Mouse (Mus musculus): ENCODE data around the gene Gm11549. TPM values are rescaled to one million over a fixed set of nuclear protein-coding genes. Genes with fewer than 3 reads are reported as not detected.

Gene Gm11549
- polyA plus RNA-seq, 1 experiment = not detected

GRCm38 (mm10) chr3:36499418-36499817 is 22.2 kb downstream of the Gm11549 start:
- Histone ChIP-seq H3K27me3 (ENCODE audit: control insufficient read depth) (no peaks in the 10 kb centered on the region), H3K4me3 (replicated peaks) (no peak overlapping the region), H3K36me3 (ENCODE audit: control insufficient read depth) (no peaks in the 10 kb centered on the region), H3K9me3 (ENCODE audit: control insufficient read depth, low read length) (no peaks in the 10 kb centered on the region), H3K4me1 (ENCODE audit: control insufficient read depth) (no peaks in the 10 kb centered on the region)
- TF ChIP-seq TAL1 (IDR thresholded peaks at IDR 0.05; ENCODE audit: low read length) (no peak), GATA1 (IDR thresholded peaks at IDR 0.05; ENCODE audit: low read length) (no peak)

- Histone ChIP-seq H3K36me3 (ENCODE audit: control insufficient read depth) (no peaks in the 10 kb centered on the region), H3K4me1 (ENCODE audit: control insufficient read depth) (no peaks in the 10 kb centered on the region), H3K9me3 (ENCODE audit: control insufficient read depth, low read length) (no peaks in the 10 kb centered on the region), H3K4me3 (replicated peaks) (no peak overlapping the region), H3K27me3 (ENCODE audit: control insufficient read depth) (no peaks in the 10 kb centered on the region)
- no peak for TF ChIP-seq TAL1 (IDR thresholded peaks at IDR 0.05; ENCODE audit: low read length)
- TF ChIP-seq GATA1 (IDR thresholded peaks at IDR 0.05; ENCODE audit: low read length) = no peak
These were observed 23.4 kb downstream of the Gm11549 start for GRCm38 (mm10) chr3:36498224-36498623.

GRCm38 (mm10) chr3:36496746-36497145 is 24.9 kb downstream of the Gm11549 start:
- Histone ChIP-seq H3K27me3 (ENCODE audit: control insufficient read depth) (no peaks in the 10 kb centered on the region), H3K4me1 (ENCODE audit: control insufficient read depth) (no peaks in the 10 kb centered on the region), H3K9me3 (ENCODE audit: control insufficient read depth, low read length) (no peaks in the 10 kb centered on the region), H3K36me3 (ENCODE audit: control insufficient read depth) (no peaks in the 10 kb centered on the region), H3K4me3 (replicated peaks) (no peak overlapping the region)
- TF ChIP-seq TAL1 (IDR thresholded peaks at IDR 0.05; ENCODE audit: low read length) (no peak), GATA1 (IDR thresholded peaks at IDR 0.05; ENCODE audit: low read length) (no peak)

GRCm38 (mm10) chr3:36496273-36496672 is 25.3 kb downstream of the Gm11549 start:
- H3K27me3 ChIP-seq (ENCODE audit: control insufficient read depth) = no peaks in the 10 kb centered on the region
- H3K4me1 ChIP-seq (ENCODE audit: control insufficient read depth) = no peaks in the 10 kb centered on the region
- no peaks in the 10 kb centered on the region for H3K36me3 ChIP-seq (ENCODE audit: control insufficient read depth)
- no peaks in the 10 kb centered on the region for H3K9me3 ChIP-seq (ENCODE audit: control insufficient read depth, low read length)
- TF ChIP-seq GATA1 (IDR thresholded peaks at IDR 0.05; ENCODE audit: low read length) (no peak), TAL1 (IDR thresholded peaks at IDR 0.05; ENCODE audit: low read length) (no peak)
- no peak overlapping the region for H3K4me3 ChIP-seq (replicated peaks)

- no peaks in the 10 kb centered on the region for H3K4me1 ChIP-seq (ENCODE audit: control insufficient read depth)
- H3K9me3 ChIP-seq (ENCODE audit: control insufficient read depth, low read length) = no peaks in the 10 kb centered on the region
- TF ChIP-seq GATA1 (IDR thresholded peaks at IDR 0.05; ENCODE audit: low read length) (no peak), TAL1 (IDR thresholded peaks at IDR 0.05; ENCODE audit: low read length) (no peak)
- no peaks in the 10 kb centered on the region for H3K36me3 ChIP-seq (ENCODE audit: control insufficient read depth)
- H3K27me3 ChIP-seq (ENCODE audit: control insufficient read depth) = no peaks in the 10 kb centered on the region
- no peak overlapping the region for H3K4me3 ChIP-seq (replicated peaks)
These were observed 26.2 kb downstream of the Gm11549 start for GRCm38 (mm10) chr3:36495436-36495835.

- no peak for TF ChIP-seq TAL1 (IDR thresholded peaks at IDR 0.05; ENCODE audit: low read length)
- no peak for TF ChIP-seq GATA1 (IDR thresholded peaks at IDR 0.05; ENCODE audit: low read length)
- Histone ChIP-seq H3K4me3 (replicated peaks) (no peak overlapping the region), H3K4me1 (ENCODE audit: control insufficient read depth) (no peaks in the 10 kb centered on the region), H3K36me3 (ENCODE audit: control insufficient read depth) (no peaks in the 10 kb centered on the region), H3K9me3 (ENCODE audit: control insufficient read depth, low read length) (no peaks in the 10 kb centered on the region), H3K27me3 (ENCODE audit: control insufficient read depth) (no peaks in the 10 kb centered on the region)
These were observed 27.0 kb downstream of the Gm11549 start for GRCm38 (mm10) chr3:36494613-36495012.

- Histone ChIP-seq H3K4me1 (ENCODE audit: control insufficient read depth) (no peaks in the 10 kb centered on the region), H3K27me3 (ENCODE audit: control insufficient read depth) (no peaks in the 10 kb centered on the region), H3K9me3 (ENCODE audit: control insufficient read depth, low read length) (no peaks in the 10 kb centered on the region), H3K36me3 (ENCODE audit: control insufficient read depth) (no peaks in the 10 kb centered on the region), H3K4me3 (replicated peaks) (no peak overlapping the region)
- no peak for TF ChIP-seq TAL1 (IDR thresholded peaks at IDR 0.05; ENCODE audit: low read length)
These were observed 27.9 kb downstream of the Gm11549 start for GRCm38 (mm10) chr3:36493641-36494283.

- no peaks in the 10 kb centered on the region for H3K4me1 ChIP-seq (ENCODE audit: control insufficient read depth)
- no peaks in the 10 kb centered on the region for H3K36me3 ChIP-seq (ENCODE audit: control insufficient read depth)
- no peaks in the 10 kb centered on the region for H3K27me3 ChIP-seq (ENCODE audit: control insufficient read depth)
- no peak overlapping the region for H3K4me3 ChIP-seq (replicated peaks)
- TF ChIP-seq GATA1 (IDR thresholded peaks at IDR 0.05; ENCODE audit: low read length) (no peak), TAL1 (IDR thresholded peaks at IDR 0.05; ENCODE audit: low read length) (no peak)
- no peaks in the 10 kb centered on the region for H3K9me3 ChIP-seq (ENCODE audit: control insufficient read depth, low read length)
These were observed 28.8 kb downstream of the Gm11549 start for GRCm38 (mm10) chr3:36492716-36493391.

- Histone ChIP-seq H3K4me3 (replicated peaks) (no peak overlapping the region), H3K27me3 (ENCODE audit: control insufficient read depth) (no peaks in the 10 kb centered on the region), H3K9me3 (ENCODE audit: control insufficient read depth, low read length) (no peaks in the 10 kb centered on the region), H3K4me1 (ENCODE audit: control insufficient read depth) (no peaks in the 10 kb centered on the region), H3K36me3 (ENCODE audit: control insufficient read depth) (no peaks in the 10 kb centered on the region)
- TF ChIP-seq GATA1 (IDR thresholded peaks at IDR 0.05; ENCODE audit: low read length) (no peak), TAL1 (IDR thresholded peaks at IDR 0.05; ENCODE audit: low read length) (no peak)
These were observed 30.1 kb downstream of the Gm11549 start for GRCm38 (mm10) chr3:36491535-36491934.
